Mouse (Mus musculus) limb, embryonic 14.5 days (tissue): ENCODE results near the gene Fam178b. TPM values are rescaled to one million over a fixed set of nuclear protein-coding genes. Genes with fewer than 3 reads are reported as not detected.

Experiments used
- ATAC-seq: fragments of 200-750 bp; cut with Nextera tagmentation; 2 replicates; pipeline ENCODE4 v1.8.0; 2017; ENCODE audit warnings: low read depth, moderate number of reproducible peaks, moderate TSS enrichment; ENCODE audit not compliant: low FRiP score
- DNase-seq: peaks from one replicate; pipeline ENCODE4 v3.0.0-alpha.2; 2015; ENCODE audit warnings: low spot score
- H3K27ac ChIP-seq: fragments of 300-500 bp; sonication (generic); replicated peaks from 2 replicates; pipeline ENCODE4 v1.5.1; 2014; ENCODE audit warnings: low read depth, mild to moderate bottlenecking, low read length, moderate library complexity, mixed read lengths
- H3K27me3 ChIP-seq: fragments of 300-500 bp; sonication (generic); 2 replicates; pipeline ENCODE4 v1.6.1; 2014; ENCODE audit warnings: low read length, mixed read lengths; ENCODE audit not compliant: control insufficient read depth, insufficient read depth
- H3K36me3 ChIP-seq: fragments of 300-500 bp; sonication (generic); 2 replicates; pipeline ENCODE4 v1.6.1; 2014; ENCODE audit warnings: mild to moderate bottlenecking, low read length, moderate library complexity, mixed read lengths; ENCODE audit not compliant: control insufficient read depth, insufficient read depth
- H3K4me1 ChIP-seq: fragments of 300-500 bp; sonication (generic); 2 replicates; pipeline ENCODE4 v1.6.1; 2014; ENCODE audit warnings: antibody characterized with exemption, low read length, mixed read lengths; ENCODE audit not compliant: control insufficient read depth, insufficient read depth
- H3K4me2 ChIP-seq: fragments of 300-500 bp; sonication (generic); replicated peaks from 2 replicates; pipeline ENCODE4 v1.6.1; 2014; ENCODE audit warnings: low read depth, mild to moderate bottlenecking, low read length, moderate library complexity; ENCODE audit not compliant: severe bottlenecking
- H3K4me3 ChIP-seq: fragments of 300-500 bp; sonication (generic); replicated peaks from 2 replicates; pipeline ENCODE4 v1.5.1; 2014; ENCODE audit warnings: low read length
- H3K9ac ChIP-seq: fragments of 300-500 bp; sonication (generic); 2 replicates; pipeline ENCODE4 v1.6.1; 2014; ENCODE audit warnings: mild to moderate bottlenecking, low read depth, low read length, moderate library complexity; ENCODE audit not compliant: severe bottlenecking
- H3K9me3 ChIP-seq: fragments of 300-500 bp; sonication (generic); 2 replicates; pipeline ENCODE4 v1.6.1; 2016; ENCODE audit warnings: low read length; ENCODE audit not compliant: control insufficient read depth
- POLR2A ChIP-seq: fragments of 200-500 bp; IDR thresholded peaks from 2 replicates; pipeline ENCODE4 v1.8.0; 2012; ENCODE audit warnings: inconsistent platforms, mild to moderate bottlenecking, moderate library complexity, borderline replicate concordance; ENCODE audit not compliant: insufficient read depth, insufficient read length; ENCODE audit errors: extremely low read depth
- WGBS: fragments of 180-500 bp; shearing (Covaris S2); extraction: QIAGEN DNeasy Blood & Tissue Kit; methylation state at CpG from one replicate; pipeline ENCODE4 v1.1.7; 2014; 5-methylcytosine and 5-hydroxymethylcytosine counted together
- polyA plus RNA-seq, 2 experiments: library from polyadenylated mRNA; depleted of rRNA in 1 of 2; stranded (reverse) in 1 of 2; unstranded in 1 of 2; fragments of >200 nt; fragmentation: Nextera tagmentation in 1 of 2; extraction: Ambion mirVana in 1 of 2; gene quantifications; 2 replicates each; pipeline versions ENCODE4 v1.2.1 to v1.2.3; 2012 to 2014

Fam178b gene
- polyA plus RNA-seq, 2 experiments, result 0.67 to 1.5 TPM

GRCm38 (mm10) chr1:36558031-36558993 is 124.7 kb downstream of the Fam178b start, which contains the start of gene Sema4c:
Gene Sema4c, minus strand, starts transcription at chr1:36558349.
- peak; percentile 74 for ATAC-seq
- H3K27me3 ChIP-seq, result no peaks in the 10 kb centered on the region
- H3K4me1 ChIP-seq, result peaks cover 29% of the 10 kb centered on the region
- H3K36me3 ChIP-seq, result peaks cover 21% of the 10 kb centered on the region
- peak within 1 kb of the TSS; percentile 99 for H3K27ac ChIP-seq
- peak within 1 kb of the TSS; percentile 96 for H3K9ac ChIP-seq
- 1% methylated on average over 56 of the region's 69 CpGs for WGBS
- peak; percentile 84; the same call in 1 of the 2 replicates for TF ChIP-seq POLR2A
- peak within 1 kb of the TSS; percentile 96 for H3K4me2 ChIP-seq
- peak within 1 kb of the TSS; percentile 96 for H3K4me3 ChIP-seq
- no peaks in the 10 kb centered on the region for H3K9me3 ChIP-seq
- peak; percentile 82 for DNase-seq

- Histone ChIP-seq H3K4me2 (peak overlapping the region; percentile 96), H3K4me1 (peaks cover 29% of the 10 kb centered on the region), H3K9me3 (no peaks in the 10 kb centered on the region), H3K9ac (peak overlapping the region; percentile 96), H3K27me3 (no peaks in the 10 kb centered on the region), H3K27ac (peak overlapping the region; percentile 99), H3K4me3 (peak overlapping the region; percentile 96), H3K36me3 (peaks cover 29% of the 10 kb centered on the region)
- WGBS, result 0% methylated on average over 34 of the region's 48 CpGs
- no peak for TF ChIP-seq POLR2A
- ATAC-seq (peak; percentile 83), DNase-seq (peak; percentile 92)
Observed at GRCm38 (mm10) chr1:36557457-36558011, 125.4 kb downstream of the Fam178b start.

- H3K4me2 ChIP-seq, result peak overlapping the region; percentile 96
- H3K27me3 ChIP-seq, result no peaks in the 10 kb centered on the region
- ATAC-seq (peak; percentile 86), DNase-seq (peak; percentile 90)
- H3K4me1 ChIP-seq, result peaks cover 29% of the 10 kb centered on the region
- 1% methylated on average over 52 of the region's 52 CpGs for WGBS
- H3K9ac ChIP-seq, result peak overlapping the region; percentile 96
- peak overlapping the region; percentile 99 for H3K27ac ChIP-seq
- H3K4me3 ChIP-seq, result peak overlapping the region; percentile 96
- H3K9me3 ChIP-seq, result no peaks in the 10 kb centered on the region
- peaks cover 36% of the 10 kb centered on the region for H3K36me3 ChIP-seq
- TF ChIP-seq POLR2A, result peak; percentile 69; the same call in 1 of the 2 replicates
Observed at GRCm38 (mm10) chr1:36556553-36557456, 126.2 kb downstream of the Fam178b start.

- ATAC-seq (no peak), DNase-seq (no peak)
- WGBS, result 3% methylated on average over 8 of the region's 8 CpGs
- H3K4me2 ChIP-seq, result peak overlapping the region; percentile 96
- no peak for TF ChIP-seq POLR2A
- H3K4me3 ChIP-seq, result peak overlapping the region; percentile 96
- H3K27ac ChIP-seq, result peak overlapping the region; percentile 99
- peak overlapping the region; percentile 96 for H3K9ac ChIP-seq
- no peaks in the 10 kb centered on the region for H3K9me3 ChIP-seq
- H3K4me1 ChIP-seq, result peaks cover 29% of the 10 kb centered on the region
- H3K36me3 ChIP-seq, result peaks cover 45% of the 10 kb centered on the region
- no peaks in the 10 kb centered on the region for H3K27me3 ChIP-seq
Observed at GRCm38 (mm10) chr1:36555798-36556395, 127.1 kb downstream of the Fam178b start.
